Mouse (Mus musculus) left cerebral cortex, adult 9 months (tissue): ENCODE results near the gene Matn1.
A peak's percentile ranks its signal among the peaks of the same experiment; 100 is the strongest.

Experiments
- DNase-seq, 2 experiments: peaks; one replicate each; pipeline ENCODE4 v3.0.0; 2022; ENCODE audit warnings: low spot score in 2 of 2

Matn1 gene

DNA sequence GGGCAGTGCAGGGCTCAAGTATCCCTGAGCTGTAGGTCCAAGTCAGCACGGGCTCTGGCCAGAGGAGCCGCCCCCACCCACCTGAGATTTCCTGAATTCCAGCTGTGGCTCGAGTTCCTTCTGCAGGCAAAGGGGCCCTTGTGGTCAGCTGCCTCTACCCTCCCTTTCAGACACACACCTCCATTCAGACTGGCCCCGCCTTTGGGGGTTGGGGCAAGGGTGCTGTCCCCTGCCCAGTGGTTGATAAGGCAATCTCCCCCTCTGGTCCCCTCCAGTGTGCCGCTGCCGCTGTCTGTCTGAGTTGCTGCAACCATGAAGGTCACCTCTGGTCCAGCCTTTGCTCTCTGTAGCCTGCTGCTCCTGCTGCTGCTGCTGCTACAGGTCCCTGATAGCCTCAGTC is at the start of gene Matn1:
Matn1 (plus strand) TSS at position 274 of the 400 bp plus-strand sequence.
- DNase-seq = no peak

- no peak for DNase-seq
These were observed 48.5 kb upstream of the Matn1 start for GRCm38 (mm10) chr4:130895701-130896100.

- DNase-seq = peak in 1 of 2 experiments; percentile 60
These were observed 47.8 kb upstream of the Matn1 start for GRCm38 (mm10) chr4:130896372-130896771.

- no peak for DNase-seq
These were observed 44.8 kb upstream of the Matn1 start for GRCm38 (mm10) chr4:130899383-130899781.

DNA sequence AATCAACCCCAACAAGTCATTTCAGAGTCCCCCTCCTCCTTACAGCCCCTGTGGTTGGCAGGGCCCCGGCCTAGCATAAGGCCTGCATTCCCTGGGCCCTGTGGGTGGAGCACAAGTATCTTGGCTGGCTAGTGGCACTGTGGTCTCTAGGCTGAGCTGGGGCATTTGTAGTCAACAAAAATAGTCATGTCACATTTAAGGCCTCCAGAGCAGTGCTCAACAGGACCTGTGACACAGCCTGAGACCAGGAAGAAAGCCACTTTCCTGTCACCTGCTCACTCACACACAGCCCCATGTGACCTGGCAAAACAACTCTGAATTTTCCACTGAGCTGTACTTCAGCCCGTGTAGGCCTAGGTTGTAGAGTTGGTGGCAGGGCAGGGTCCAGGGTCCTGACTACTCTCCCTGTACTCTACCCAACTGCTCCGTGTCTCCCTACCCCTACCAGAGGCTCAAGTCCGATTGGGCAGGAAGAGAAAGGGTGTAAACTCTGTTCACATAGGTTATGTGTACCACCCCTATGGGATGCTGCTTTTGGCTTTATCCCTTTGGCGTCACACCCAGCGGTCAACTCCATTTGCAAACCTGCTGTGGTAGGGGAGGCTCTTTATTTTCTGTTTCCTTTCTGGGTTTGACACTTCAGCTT is 44.3 kb upstream of the Matn1 start:
- no peak for DNase-seq

DNA sequence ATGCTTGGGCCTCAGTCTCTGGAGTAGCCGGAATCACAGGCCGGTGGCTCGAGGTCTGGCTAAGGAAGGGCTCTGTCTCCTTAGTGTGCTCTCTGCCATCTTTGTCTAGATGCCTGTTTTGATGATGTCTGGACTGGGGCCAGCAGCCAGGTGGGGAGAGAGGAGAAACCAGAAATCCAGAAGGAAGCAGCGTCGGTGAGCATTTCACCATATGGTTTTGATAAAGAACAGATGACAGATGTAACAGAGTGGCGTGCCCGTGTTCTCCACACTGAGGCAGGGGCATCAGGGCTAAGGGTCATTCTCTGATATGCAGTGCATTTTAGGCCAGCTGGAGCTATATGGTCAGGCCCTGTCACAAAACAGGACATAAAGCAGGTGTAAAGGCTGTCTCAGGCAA is 43.4 kb upstream of the Matn1 start:
- DNase-seq = no peak

GRCm38 (mm10) chr4:130902289-130902781 is 41.9 kb upstream of the Matn1 start:
- DNase-seq = no peak

DNA sequence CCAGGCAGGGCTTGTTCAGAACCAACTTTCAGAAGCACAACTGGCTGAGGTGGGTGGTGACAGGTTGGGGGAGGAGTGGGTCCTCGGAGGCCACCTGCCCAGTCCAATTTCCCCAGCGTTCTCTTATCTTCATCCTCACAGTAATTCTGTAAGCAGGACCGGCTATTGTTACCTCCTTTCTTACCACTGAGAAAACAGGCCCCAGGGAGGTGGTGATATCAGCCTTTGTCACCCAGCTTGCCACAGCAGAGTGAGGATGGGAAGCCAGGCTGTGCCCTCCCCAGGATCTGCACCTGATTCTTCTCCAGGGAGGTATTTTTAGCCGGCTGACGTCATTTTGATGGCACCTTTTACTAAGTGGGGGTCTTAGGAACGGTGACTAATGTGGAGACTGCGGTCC is 39.2 kb upstream of the Matn1 start:
- no peak for DNase-seq

GRCm38 (mm10) chr4:130905882-130906281 is 38.3 kb upstream of the Matn1 start:
- DNase-seq = no peak

- no peak for DNase-seq
These were observed 37.9 kb upstream of the Matn1 start for GRCm38 (mm10) chr4:130906296-130906695.

DNA sequence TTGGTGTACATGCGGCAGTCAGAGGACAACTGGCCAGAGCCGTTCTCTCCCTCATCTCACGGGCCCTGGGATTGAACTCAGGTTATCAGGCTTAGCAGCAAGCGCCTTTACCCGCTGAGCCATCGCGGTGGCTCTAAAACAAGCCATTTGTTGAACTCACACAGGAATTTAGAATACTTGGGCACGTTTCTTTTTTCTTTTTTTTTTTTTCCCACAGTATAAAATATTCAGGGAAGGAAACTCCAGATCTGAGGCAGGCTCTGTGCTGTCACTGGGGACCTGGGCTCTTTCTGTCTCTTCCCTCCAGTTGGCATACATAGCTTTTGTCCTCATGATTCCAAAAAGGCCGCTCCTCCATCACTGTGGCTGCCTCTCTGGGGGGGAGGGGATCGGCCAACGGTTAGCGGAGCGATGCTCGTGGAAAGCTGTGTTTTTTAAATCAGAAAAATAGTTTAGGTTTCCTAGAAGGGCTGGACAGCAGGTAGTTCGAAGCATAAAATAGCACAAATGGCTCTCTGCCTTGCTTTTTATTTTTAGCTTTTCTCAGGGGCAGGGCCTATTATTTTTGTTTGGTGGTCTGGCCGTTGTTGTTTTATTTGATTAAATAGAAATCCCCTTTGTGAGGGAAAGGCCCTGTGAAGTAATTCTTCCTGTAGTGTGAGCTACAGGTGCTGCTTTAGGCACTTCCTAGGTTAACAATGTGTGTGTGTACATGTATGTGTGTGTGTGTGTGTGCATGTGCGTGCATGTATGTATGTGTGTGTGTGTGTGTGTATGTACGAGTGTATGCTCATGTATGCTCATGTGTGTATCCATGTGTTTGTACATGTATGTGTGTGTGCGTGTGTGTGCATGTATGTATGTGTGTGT is 36.8 kb upstream of the Matn1 start:
- DNase-seq = no peak

GRCm38 (mm10) chr4:130908133-130908532 is 36.1 kb upstream of the Matn1 start:
- DNase-seq = no peak

DNA sequence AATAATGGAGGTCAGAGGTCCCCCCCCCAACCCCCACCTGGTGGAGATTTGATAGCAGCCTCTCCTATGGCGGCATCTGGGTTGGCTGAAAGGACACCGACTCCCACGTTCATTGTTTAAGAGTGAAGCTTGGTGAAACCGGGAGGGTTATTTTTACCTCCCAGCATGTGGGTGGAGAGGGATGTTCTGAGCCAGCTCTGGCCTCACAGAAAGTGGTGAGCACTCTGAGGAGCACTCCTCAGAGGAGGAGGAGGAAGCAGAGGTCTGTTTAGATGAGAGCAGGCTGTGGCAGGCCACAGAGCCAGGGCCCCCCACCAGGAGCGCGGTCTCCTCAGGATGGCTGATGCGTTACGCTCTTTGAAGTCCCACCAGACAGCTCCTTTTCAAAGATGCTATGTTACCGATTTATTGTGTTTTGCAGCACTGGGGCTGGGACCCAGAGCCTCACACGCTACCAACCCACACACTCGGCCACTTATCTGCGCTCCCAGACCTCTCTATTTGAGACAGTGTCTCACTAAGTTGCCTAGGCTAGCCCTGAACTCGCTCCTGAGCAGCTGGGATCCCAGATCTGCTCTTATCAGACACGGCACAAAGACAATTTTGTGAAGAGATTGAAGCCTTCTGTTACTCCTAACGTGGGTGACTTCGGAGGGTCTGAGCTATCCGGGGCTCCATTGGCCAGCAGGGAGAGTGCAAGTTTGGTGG is 34.9 kb upstream of the Matn1 start:
- peak; percentile 52 to 79 for DNase-seq

DNA sequence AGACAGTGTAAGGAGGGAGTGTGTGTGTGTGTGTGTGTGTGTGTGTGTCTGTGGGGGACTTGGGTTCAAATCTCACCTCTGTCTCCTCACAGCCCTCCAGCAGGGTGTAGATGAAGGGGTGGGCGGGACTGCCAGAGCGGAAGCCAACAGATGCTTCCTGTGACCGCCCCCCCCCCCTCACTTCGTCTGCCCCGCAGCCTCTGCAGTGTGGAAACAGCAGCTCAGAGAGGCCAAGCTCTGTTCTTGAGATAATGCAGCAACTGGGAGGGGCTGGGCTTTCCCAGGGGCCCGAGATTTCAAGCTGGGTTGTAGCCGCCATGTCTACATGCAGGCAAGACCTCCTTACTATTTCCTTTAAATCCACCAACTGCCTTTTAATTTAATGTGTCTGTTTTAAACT is 33.5 kb upstream of the Matn1 start:
- DNase-seq = no peak

DNA sequence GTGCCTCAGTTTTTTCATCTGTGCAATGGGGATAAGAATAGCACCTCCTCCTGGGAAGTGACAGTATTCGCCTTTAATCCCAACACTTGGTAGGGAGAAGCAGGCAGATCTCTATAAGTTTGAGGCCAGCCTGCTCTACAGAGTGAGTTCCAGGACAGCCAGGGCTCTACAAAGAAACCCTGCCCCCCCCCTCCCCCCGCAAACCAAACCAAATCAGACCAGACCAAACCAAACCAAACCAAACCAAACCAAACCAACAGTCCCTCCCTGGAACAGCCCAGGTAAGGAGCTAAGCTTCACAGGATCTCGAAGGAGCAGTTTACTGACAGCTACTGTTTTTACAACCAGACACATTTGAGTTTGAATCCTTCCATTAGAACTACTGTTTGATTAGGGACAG is 31.6 kb upstream of the Matn1 start:
- DNase-seq = no peak

GRCm38 (mm10) chr4:130913077-130913476 is 31.1 kb upstream of the Matn1 start, which contains the start of gene Laptm5:
TSS of gene Laptm5 (plus strand) at chr4:130913125.
- no peak for DNase-seq

GRCm38 (mm10) chr4:130913511-130913910 is 30.7 kb upstream of the Matn1 start:
- no peak for DNase-seq

DNA sequence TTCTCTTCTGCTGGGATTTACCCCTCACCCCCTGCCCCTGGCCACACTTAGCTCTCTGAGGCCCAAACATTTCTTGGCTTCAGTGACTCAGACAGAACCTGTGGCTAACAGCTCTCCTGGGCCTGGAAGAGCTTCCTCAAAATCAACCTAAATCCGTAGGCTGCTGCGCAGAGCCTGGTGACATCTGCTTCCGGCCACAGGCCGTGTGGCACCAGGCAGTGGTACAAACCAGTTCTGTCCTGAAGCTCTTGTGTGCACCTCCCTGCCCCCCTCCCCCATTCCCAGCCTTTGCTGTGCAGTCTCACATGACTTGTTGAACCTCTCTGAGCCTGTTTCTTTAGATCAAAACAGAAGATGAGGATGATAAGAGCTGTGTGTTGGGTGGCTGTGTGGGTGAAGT is 30.2 kb upstream of the Matn1 start:
- peak in 1 of 2 experiments; percentile 34 for DNase-seq

DNA sequence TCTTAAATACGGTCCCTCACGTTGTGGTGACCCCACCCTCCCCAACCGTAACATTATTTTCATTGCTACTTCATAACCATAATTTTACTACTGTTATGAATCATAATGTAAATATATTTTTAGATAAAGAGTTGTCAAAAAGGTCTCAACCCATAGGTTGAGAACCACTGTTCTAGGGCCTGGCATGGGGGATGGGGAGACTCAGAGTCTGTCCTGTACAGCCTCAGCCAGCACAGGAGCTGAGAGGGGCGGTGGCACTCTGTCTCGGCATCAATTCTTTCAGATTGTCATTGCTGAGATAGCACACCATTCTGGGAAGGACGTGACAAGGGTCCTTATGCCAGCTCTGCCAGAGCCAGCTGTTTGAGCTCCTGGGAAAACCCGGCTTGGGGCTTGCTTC is 29.7 kb upstream of the Matn1 start:
- no peak for DNase-seq

DNA sequence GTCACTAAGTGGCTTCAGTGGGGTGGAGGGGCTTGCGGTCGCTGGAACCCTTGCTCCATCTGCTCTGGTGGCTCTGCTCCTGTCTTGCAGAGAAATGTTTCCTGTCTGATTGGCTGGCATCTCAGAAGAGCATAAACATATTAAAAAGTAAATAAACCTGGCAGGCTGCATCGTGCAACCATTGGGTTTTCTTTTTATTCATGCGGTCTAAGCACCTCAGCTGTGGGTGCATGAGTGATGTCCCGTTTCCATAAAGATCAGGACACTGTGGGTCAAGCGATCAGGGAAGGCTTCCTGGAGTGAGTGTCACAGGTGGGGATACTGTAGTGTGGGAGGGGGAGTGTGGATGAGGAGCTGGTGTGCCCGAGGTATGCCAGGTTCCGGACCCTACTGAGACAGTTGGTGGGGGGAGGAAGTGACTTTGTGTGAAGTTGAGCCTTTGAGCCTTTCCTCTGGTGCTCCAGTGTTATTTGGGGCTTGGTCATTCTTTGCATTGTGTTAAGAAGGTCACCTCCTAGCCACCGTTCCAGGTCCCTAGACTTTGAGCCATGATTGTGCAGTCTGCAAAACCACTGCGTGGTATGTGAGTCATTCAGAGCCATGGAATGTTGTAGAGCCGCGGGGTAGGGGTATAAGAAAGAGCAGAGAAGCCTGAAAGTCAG is 29.0 kb upstream of the Matn1 start:
- DNase-seq = no peak

DNA sequence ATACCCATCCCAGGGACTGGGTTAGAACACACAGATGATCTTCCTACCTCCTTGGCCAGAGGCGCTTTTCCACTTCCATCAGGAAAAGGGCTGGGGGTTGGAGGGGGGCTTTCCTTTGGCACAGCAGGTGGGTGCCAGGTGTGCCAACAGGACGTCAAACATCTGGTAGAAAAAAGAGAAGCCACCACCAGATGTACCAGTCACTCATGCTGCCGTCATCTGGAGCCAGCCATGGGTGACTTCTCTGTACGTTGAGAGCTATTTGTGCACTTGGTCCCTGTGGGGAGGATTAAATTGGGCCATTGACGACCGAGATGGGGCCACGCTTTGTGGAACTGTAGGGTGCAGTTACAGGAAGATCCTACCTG is 28.5 kb upstream of the Matn1 start:
- no peak for DNase-seq

DNA sequence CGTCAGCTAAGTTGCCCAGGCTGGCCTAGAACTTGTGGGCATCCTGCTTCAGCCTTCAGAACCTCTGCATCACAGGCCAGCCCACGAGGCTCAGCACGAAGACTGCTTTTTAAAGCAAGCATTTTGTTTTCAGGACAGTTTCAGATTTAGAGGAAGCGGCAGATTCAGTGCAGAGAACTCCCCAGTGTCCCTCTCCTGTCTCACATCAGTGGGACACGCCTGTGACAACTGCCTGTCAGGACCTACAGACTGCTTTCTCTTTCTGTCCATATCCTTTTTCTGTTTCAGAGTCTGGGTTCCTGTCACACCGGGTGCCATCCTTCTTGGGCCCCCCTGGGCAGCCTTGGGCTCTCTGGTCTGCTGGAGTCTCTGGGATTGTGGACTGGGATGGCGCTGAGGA is 27.5 kb upstream of the Matn1 start:
- no peak for DNase-seq
